Mouse (Mus musculus): Measurements from ENCODE around the gene Slc7a7. TPM values are rescaled to one million over a fixed set of nuclear protein-coding genes. Genes with fewer than 3 reads are reported as not detected.
"Not testable (repeated sequence)": the region's sequence is repeated elsewhere in the genome, so short reads cannot be mapped to it uniquely, and the experiment has no call there.

Slc7a7 gene
- total and polyA plus RNA-seq, 2 experiments: 2.3 to 4.1 TPM

- Histone ChIP-seq H3K9ac (ENCODE audit: low read depth, low read length) (no peak overlapping the region), H3K27ac (replicated peaks; ENCODE audit: insufficient read depth, low read depth, low read length) (no peak overlapping the region), H3K4me3 (ENCODE audit: insufficient read depth, low read depth, low read length) (no peak overlapping the region), H3K4me1 (ENCODE audit: control insufficient read depth, insufficient read depth, low read length) (peaks cover 2% of the 10 kb centered on the region; the same call in 1 of the 2 replicates), H3K27me3 (ENCODE audit: control insufficient read depth, insufficient read depth, low read length) (no peaks in the 10 kb centered on the region), H3K36me3 (ENCODE audit: control insufficient read depth, insufficient read depth, low read length) (peaks cover 37% of the 10 kb centered on the region), H3K79me2 (ENCODE audit: control insufficient read depth, insufficient read depth, low read length) (no peaks in the 10 kb centered on the region; the same call in 1 of the 2 replicates)
- TF ChIP-seq CTCF (IDR thresholded peaks at IDR 0.05; ENCODE audit: low read depth, low read length): no peak
- DNase-seq (ENCODE audit: extremely low read depth, low read depth, low spot score): no peak
- 64% methylated on average over 5 of the region's 5 CpGs for WGBS
Observed at GRCm38 (mm10) chr14:54365026-54365645, 52.4 kb downstream of the Slc7a7 start.

GRCm38 (mm10) chr14:54363156-54363555 lies 54.4 kb downstream of the Slc7a7 start:
- no peak for DNase-seq (ENCODE audit: extremely low read depth, low read depth, low spot score)
- 91% methylated on average over 8 of the region's 8 CpGs for WGBS
- H3K36me3 ChIP-seq (ENCODE audit: control insufficient read depth, insufficient read depth, low read length): peaks cover 21% of the 10 kb centered on the region

GRCm38 (mm10) chr14:54360577-54361340 lies 56.8 kb downstream of the Slc7a7 start, which contains the start of gene Oxa1l:
Gene Oxa1l (plus strand): TSS chr14:54360834.
- H3K4me3 ChIP-seq (ENCODE audit: insufficient read depth, low read depth, low read length): peak within 1 kb of the TSS; percentile 95
- TF ChIP-seq POLR2A (IDR thresholded peaks at IDR 0.05; ENCODE audit: extremely low read depth, insufficient read depth, low read length) (peak; percentile 53; the same call in 1 of the 2 replicates), CTCF (IDR thresholded peaks at IDR 0.05; ENCODE audit: low read depth, low read length) (peak; percentile 17; the same call in 1 of the 2 replicates)
- WGBS: under 1% methylated on average over 48 of the region's 48 CpGs
- H3K4me1 ChIP-seq (ENCODE audit: control insufficient read depth, insufficient read depth, low read length): peaks cover 2% of the 10 kb centered on the region; the same call in 1 of the 2 replicates
- H3K27ac ChIP-seq (replicated peaks; ENCODE audit: insufficient read depth, low read depth, low read length): peak within 1 kb of the TSS; percentile 86
- H3K36me3 ChIP-seq (ENCODE audit: control insufficient read depth, insufficient read depth, low read length): peaks cover 6% of the 10 kb centered on the region; the same call in 1 of the 2 replicates
- peak; percentile 84 for DNase-seq (ENCODE audit: extremely low read depth, low read depth, low spot score)
- H3K9ac ChIP-seq (ENCODE audit: low read depth, low read length): peak within 1 kb of the TSS; percentile 94
- no peaks in the 10 kb centered on the region for H3K27me3 ChIP-seq (ENCODE audit: control insufficient read depth, insufficient read depth, low read length)
- no peaks in the 10 kb centered on the region; the same call in 1 of the 2 replicates for H3K79me2 ChIP-seq (ENCODE audit: control insufficient read depth, insufficient read depth, low read length)

More at GRCm38 (mm10) chr14:54363156-54363555, 54.4 kb downstream of the Slc7a7 start:
- H3K4me3 ChIP-seq (ENCODE audit: insufficient read depth, low read depth, low read length): no peak overlapping the region
- H3K27ac ChIP-seq (replicated peaks; ENCODE audit: insufficient read depth, low read depth, low read length): no peak overlapping the region
- H3K4me1 ChIP-seq (ENCODE audit: control insufficient read depth, insufficient read depth, low read length): peaks cover 2% of the 10 kb centered on the region; the same call in 1 of the 2 replicates
- TF ChIP-seq CTCF (IDR thresholded peaks at IDR 0.05; ENCODE audit: low read depth, low read length): no peak
- H3K79me2 ChIP-seq (ENCODE audit: control insufficient read depth, insufficient read depth, low read length): no peaks in the 10 kb centered on the region; the same call in 1 of the 2 replicates
- H3K9ac ChIP-seq (ENCODE audit: low read depth, low read length): no peak overlapping the region
- H3K27me3 ChIP-seq (ENCODE audit: control insufficient read depth, insufficient read depth, low read length): no peaks in the 10 kb centered on the region

- H3K36me3 ChIP-seq (ENCODE audit: control insufficient read depth, insufficient read depth, low read length): no peaks in the 10 kb centered on the region
- TF ChIP-seq POLR2A (IDR thresholded peaks at IDR 0.05; ENCODE audit: extremely low read depth, insufficient read depth, low read length): no peak
- no peak for TF ChIP-seq CTCF (IDR thresholded peaks at IDR 0.05; ENCODE audit: low read depth, low read length)
- WGBS: 50% methylated on average over 1 of the region's 1 CpGs
- no peak for DNase-seq (ENCODE audit: extremely low read depth, low read depth, low spot score)
- no peak overlapping the region for H3K4me3 ChIP-seq (ENCODE audit: insufficient read depth, low read depth, low read length)
- no peak overlapping the region for H3K9ac ChIP-seq (ENCODE audit: low read depth, low read length)
- no peaks in the 10 kb centered on the region for H3K79me2 ChIP-seq (ENCODE audit: control insufficient read depth, insufficient read depth, low read length)
- H3K27me3 ChIP-seq (ENCODE audit: control insufficient read depth, insufficient read depth, low read length): no peaks in the 10 kb centered on the region
- H3K4me1 ChIP-seq (ENCODE audit: control insufficient read depth, insufficient read depth, low read length): no peaks in the 10 kb centered on the region
- no peak overlapping the region for H3K27ac ChIP-seq (replicated peaks; ENCODE audit: insufficient read depth, low read depth, low read length)
Observed at GRCm38 (mm10) chr14:54354406-54354805, 63.2 kb downstream of the Slc7a7 start.

- WGBS: 57% methylated on average over 8 of the region's 8 CpGs
- DNase-seq (ENCODE audit: extremely low read depth, low read depth, low spot score): peak; percentile 23
- TF ChIP-seq POLR2A (IDR thresholded peaks at IDR 0.05; ENCODE audit: extremely low read depth, insufficient read depth, low read length): no peak
- Histone ChIP-seq H3K27ac (replicated peaks; ENCODE audit: insufficient read depth, low read depth, low read length) (no peak overlapping the region), H3K4me1 (ENCODE audit: control insufficient read depth, insufficient read depth, low read length) (no peaks in the 10 kb centered on the region), H3K79me2 (ENCODE audit: control insufficient read depth, insufficient read depth, low read length) (no peaks in the 10 kb centered on the region), H3K9ac (ENCODE audit: low read depth, low read length) (no peak overlapping the region), H3K36me3 (ENCODE audit: control insufficient read depth, insufficient read depth, low read length) (no peaks in the 10 kb centered on the region), H3K27me3 (ENCODE audit: control insufficient read depth, insufficient read depth, low read length) (no peaks in the 10 kb centered on the region), H3K4me3 (ENCODE audit: insufficient read depth, low read depth, low read length) (no peak overlapping the region)
Observed at GRCm38 (mm10) chr14:54352314-54352713, 65.3 kb downstream of the Slc7a7 start.

- 86% methylated on average over 16 of the region's 16 CpGs for WGBS
- not testable (repeated sequence) for H3K4me3 ChIP-seq (ENCODE audit: insufficient read depth, low read depth, low read length)
Observed at GRCm38 (mm10) chr14:54350773-54351541, 66.6 kb downstream of the Slc7a7 start.

GRCm38 (mm10) chr14:54341807-54342206 lies 75.8 kb downstream of the Slc7a7 start:
- H3K27me3 ChIP-seq (ENCODE audit: control insufficient read depth, insufficient read depth, low read length); H3K4me1 ChIP-seq (ENCODE audit: control insufficient read depth, insufficient read depth, low read length); H3K4me3 ChIP-seq (ENCODE audit: insufficient read depth, low read depth, low read length); H3K9ac ChIP-seq (ENCODE audit: low read depth, low read length); DNase-seq (ENCODE audit: extremely low read depth, low read depth, low spot score); H3K36me3 ChIP-seq (ENCODE audit: control insufficient read depth, insufficient read depth, low read length); H3K27ac ChIP-seq (replicated peaks; ENCODE audit: insufficient read depth, low read depth, low read length); H3K79me2 ChIP-seq (ENCODE audit: control insufficient read depth, insufficient read depth, low read length): not testable (repeated sequence)
- 63% methylated on average over 2 of the region's 2 CpGs for WGBS

More at GRCm38 (mm10) chr14:54350773-54351541, 66.6 kb downstream of the Slc7a7 start:
- DNase-seq (ENCODE audit: extremely low read depth, low read depth, low spot score); H3K79me2 ChIP-seq (ENCODE audit: control insufficient read depth, insufficient read depth, low read length); H3K9ac ChIP-seq (ENCODE audit: low read depth, low read length); H3K27ac ChIP-seq (replicated peaks; ENCODE audit: insufficient read depth, low read depth, low read length); H3K4me1 ChIP-seq (ENCODE audit: control insufficient read depth, insufficient read depth, low read length); H3K36me3 ChIP-seq (ENCODE audit: control insufficient read depth, insufficient read depth, low read length); H3K27me3 ChIP-seq (ENCODE audit: control insufficient read depth, insufficient read depth, low read length): not testable (repeated sequence)

Measured in liver, adult 2 months (tissue).